Mouse (Mus musculus): Measurements from ENCODE around the gene Gm6096. TPM values are rescaled to one million over a fixed set of nuclear protein-coding genes. Genes with fewer than 3 reads are reported as not detected.

Gene Gm6096
- total and polyA plus RNA-seq, 2 experiments from 2014 or later: not detected

DNA sequence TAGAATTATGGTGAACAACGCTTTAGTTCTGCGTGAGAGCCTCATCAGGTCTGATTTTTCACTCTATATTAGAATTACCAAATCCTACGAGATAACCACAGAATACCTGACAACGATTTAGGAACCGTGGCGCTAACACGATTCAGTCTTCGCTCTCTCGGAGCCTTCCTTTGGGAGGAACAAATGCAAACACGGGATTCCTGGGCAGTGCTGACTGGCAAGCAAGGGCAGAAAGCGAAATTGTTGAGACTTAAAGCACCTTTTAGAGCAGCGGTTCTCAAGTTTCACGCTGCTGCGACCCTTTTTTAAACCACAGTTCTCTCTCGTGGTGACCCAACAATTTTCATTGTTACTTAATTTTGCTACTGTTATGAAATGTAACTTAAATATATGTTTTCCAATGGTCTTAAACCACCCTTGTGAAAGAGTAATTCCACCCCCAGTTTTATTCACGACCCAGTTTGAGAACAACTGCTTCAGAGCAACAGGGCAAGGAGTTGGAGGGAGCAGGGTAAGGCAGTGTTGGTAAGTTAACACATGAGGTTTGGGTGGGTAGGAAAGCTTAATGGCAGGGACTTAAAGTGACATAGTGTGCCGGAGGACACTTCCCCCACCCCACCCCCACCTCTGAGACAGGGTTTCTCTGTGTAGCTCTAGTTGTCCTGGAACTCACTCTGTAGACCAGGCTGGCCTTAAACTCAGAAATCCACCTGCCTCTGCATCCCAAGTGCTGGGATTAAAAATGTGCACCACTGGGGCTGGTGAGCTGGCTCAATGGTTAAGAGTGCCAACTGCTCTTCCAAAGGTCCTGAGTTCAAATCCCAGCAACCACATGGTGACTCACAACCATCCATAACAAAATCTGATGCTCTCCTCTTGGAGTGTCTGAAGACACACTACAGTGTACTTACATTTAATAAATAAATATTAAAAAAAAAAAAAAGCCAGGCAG is 16.0 kb upstream of the Gm6096 start:
- DNase-seq (ENCODE audit: low spot score) (peak; percentile 35), ATAC-seq (no peak)
- Histone ChIP-seq H3K4me2 (ENCODE audit: low read depth, low read length) (peak overlapping the region; percentile 71), H3K4me3 (ENCODE audit: low read length) (peak overlapping the region; percentile 46), H3K4me1 (ENCODE audit: insufficient read depth, low read length) (peaks cover 4% of the 10 kb centered on the region), H3K9me3 (ENCODE audit: low read length) (no peaks in the 10 kb centered on the region), H3K9ac (replicated peaks; ENCODE audit: low read length) (peak overlapping the region; percentile 51), H3K27me3 (ENCODE audit: insufficient read depth, low read length) (no peaks in the 10 kb centered on the region), H3K36me3 (ENCODE audit: insufficient read depth, low read length) (peaks cover 25% of the 10 kb centered on the region), H3K27ac (peak overlapping the region; percentile 87)
- no peak for TF ChIP-seq CTCF (IDR thresholded peaks at IDR 0.05; ENCODE audit: low read depth)
- 1% methylated on average over 17 of the region's 17 CpGs for WGBS

DNA sequence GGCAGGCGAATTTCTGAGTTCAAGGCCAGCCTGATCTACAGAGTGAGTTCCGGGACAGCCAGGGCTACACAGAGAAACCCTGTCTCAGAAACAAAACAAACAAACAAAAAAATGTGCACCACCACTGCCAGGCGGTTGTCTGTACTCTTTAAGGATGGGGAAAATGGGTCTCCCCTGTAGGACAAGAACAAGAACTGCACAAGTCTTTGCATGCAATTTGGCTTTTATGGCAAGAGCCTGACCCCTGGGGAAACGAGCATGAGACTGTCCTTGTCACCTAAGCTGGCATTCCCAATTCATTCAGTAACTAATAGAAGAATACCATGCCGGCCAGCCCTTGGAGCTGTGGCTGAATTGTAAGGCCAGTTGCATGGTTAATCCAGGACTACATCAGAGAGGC is 15.2 kb upstream of the Gm6096 start:
- WGBS: 85% methylated on average over 5 of the region's 5 CpGs
- Histone ChIP-seq H3K4me1 (ENCODE audit: insufficient read depth, low read length) (peaks cover 4% of the 10 kb centered on the region; the same call in 1 of the 2 replicates), H3K36me3 (ENCODE audit: insufficient read depth, low read length) (peaks cover 32% of the 10 kb centered on the region), H3K27me3 (ENCODE audit: insufficient read depth, low read length) (no peaks in the 10 kb centered on the region), H3K9ac (replicated peaks; ENCODE audit: low read length) (no peak overlapping the region), H3K9me3 (ENCODE audit: low read length) (no peaks in the 10 kb centered on the region), H3K27ac (no peak overlapping the region), H3K4me3 (ENCODE audit: low read length) (no peak overlapping the region), H3K4me2 (ENCODE audit: low read depth, low read length) (no peak overlapping the region)
- no peak for TF ChIP-seq CTCF (IDR thresholded peaks at IDR 0.05; ENCODE audit: low read depth)
- no peak for ATAC-seq
- no peak for DNase-seq (ENCODE audit: low spot score)

DNA sequence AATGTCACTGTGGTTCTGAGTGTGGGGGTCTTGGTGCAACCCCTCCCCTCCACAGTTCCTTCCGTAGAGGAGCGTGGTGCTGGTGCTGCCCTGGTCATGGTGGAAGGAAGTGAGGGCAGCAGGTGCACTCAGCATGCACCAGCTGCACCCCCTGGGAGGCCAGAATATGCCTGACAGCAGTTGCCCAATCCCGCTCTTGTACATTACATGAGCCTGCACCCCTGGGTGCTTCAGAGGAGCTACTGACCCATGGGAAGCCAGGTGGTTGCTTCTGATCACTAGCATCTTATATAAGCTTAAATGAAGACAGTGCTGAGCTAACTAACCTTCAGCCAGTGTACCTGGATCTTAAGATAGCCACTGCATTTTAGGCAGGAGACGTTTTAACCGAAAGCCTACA is 12.8 kb upstream of the Gm6096 start:
- ATAC-seq (no peak), DNase-seq (ENCODE audit: low spot score) (no peak)
- H3K36me3 ChIP-seq (ENCODE audit: insufficient read depth, low read length): peaks cover 39% of the 10 kb centered on the region
- no peaks in the 10 kb centered on the region for H3K9me3 ChIP-seq (ENCODE audit: low read length)
- H3K9ac ChIP-seq (replicated peaks; ENCODE audit: low read length): no peak overlapping the region
- peaks cover 4% of the 10 kb centered on the region; the same call in 1 of the 2 replicates for H3K4me1 ChIP-seq (ENCODE audit: insufficient read depth, low read length)
- H3K27ac ChIP-seq: no peak overlapping the region
- no peak overlapping the region for H3K4me3 ChIP-seq (ENCODE audit: low read length)
- no peak for TF ChIP-seq CTCF (IDR thresholded peaks at IDR 0.05; ENCODE audit: low read depth)
- no peaks in the 10 kb centered on the region for H3K27me3 ChIP-seq (ENCODE audit: insufficient read depth, low read length)
- 80% methylated on average over 5 of the region's 5 CpGs for WGBS
- H3K4me2 ChIP-seq (ENCODE audit: low read depth, low read length): no peak overlapping the region

DNA sequence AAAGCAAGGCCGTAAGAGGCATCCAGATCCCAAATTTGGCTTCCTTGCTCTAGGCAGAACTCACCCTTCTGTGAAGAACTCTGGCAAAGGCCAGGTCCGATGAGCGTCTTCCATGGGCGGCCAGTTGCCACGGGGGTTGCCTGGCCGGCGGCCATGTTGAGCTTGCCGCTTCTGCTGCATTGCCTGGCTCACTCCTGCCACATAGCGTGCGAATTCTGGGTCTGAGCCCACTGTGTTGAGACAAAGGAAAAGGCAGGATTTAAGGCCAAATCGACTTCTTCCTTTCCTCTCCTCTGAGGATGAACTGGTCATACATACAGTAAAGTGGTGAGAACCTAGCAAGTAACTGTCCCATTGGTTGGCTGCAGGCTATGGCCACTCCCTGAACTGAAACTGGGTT is 8.7 kb upstream of the Gm6096 start:
- Histone ChIP-seq H3K27me3 (ENCODE audit: insufficient read depth, low read length) (no peaks in the 10 kb centered on the region), H3K9ac (replicated peaks; ENCODE audit: low read length) (no peak overlapping the region), H3K36me3 (ENCODE audit: insufficient read depth, low read length) (peaks cover 60% of the 10 kb centered on the region), H3K9me3 (ENCODE audit: low read length) (no peaks in the 10 kb centered on the region), H3K4me2 (ENCODE audit: low read depth, low read length) (no peak overlapping the region), H3K4me1 (ENCODE audit: insufficient read depth, low read length) (no peaks in the 10 kb centered on the region), H3K27ac (peak overlapping the region; percentile 45; the same call in 1 of the 2 replicates), H3K4me3 (ENCODE audit: low read length) (no peak overlapping the region)
- 75% methylated on average over 11 of the region's 11 CpGs for WGBS
- peak; percentile 44; the same call in 1 of the 2 replicates for ATAC-seq
- peak; percentile 60 for DNase-seq (ENCODE audit: low spot score)
- TF ChIP-seq CTCF (IDR thresholded peaks at IDR 0.05; ENCODE audit: low read depth): no peak

DNA sequence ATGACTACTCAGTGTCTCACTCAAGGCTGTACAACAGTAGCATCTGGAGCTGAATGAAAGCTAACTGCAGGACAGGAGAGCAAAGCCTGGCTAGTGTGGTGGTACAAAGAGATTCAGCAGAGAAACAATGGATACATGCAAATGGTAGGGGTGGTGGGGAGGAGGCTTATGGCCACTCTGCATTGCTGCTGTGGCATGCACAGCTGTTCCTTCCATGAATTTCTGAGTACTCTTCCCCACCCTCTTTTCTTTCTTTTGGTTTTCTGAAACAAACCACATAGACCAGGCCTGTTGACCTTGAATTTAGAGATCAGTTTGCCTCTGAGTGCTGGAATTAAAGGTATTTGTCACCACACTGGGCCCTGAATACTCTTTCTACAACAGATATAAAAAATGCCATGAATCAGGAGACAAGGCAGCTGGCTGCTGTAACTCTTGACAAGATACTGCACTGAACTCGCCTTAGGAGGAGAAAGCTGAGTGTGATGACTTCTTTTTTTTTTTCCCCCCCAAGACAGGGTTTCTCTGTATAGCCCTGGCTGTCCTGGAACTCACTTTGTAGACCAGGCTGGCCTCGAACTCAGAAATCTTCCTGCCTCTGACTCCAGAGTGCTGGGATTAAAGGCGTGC is 3.9 kb upstream of the Gm6096 start:
- Histone ChIP-seq H3K4me1 (ENCODE audit: insufficient read depth, low read length) (no peaks in the 10 kb centered on the region), H3K4me3 (ENCODE audit: low read length) (no peak overlapping the region), H3K9me3 (ENCODE audit: low read length) (no peaks in the 10 kb centered on the region), H3K9ac (replicated peaks; ENCODE audit: low read length) (no peak overlapping the region), H3K36me3 (ENCODE audit: insufficient read depth, low read length) (peaks cover 38% of the 10 kb centered on the region), H3K27ac (no peak overlapping the region), H3K4me2 (ENCODE audit: low read depth, low read length) (no peak overlapping the region), H3K27me3 (ENCODE audit: insufficient read depth, low read length) (no peaks in the 10 kb centered on the region)
- DNase-seq (ENCODE audit: low spot score) (no peak), ATAC-seq (no peak)
- 91% methylated on average over 3 of the region's 3 CpGs for WGBS
- TF ChIP-seq CTCF (IDR thresholded peaks at IDR 0.05; ENCODE audit: low read depth): no peak

DNA sequence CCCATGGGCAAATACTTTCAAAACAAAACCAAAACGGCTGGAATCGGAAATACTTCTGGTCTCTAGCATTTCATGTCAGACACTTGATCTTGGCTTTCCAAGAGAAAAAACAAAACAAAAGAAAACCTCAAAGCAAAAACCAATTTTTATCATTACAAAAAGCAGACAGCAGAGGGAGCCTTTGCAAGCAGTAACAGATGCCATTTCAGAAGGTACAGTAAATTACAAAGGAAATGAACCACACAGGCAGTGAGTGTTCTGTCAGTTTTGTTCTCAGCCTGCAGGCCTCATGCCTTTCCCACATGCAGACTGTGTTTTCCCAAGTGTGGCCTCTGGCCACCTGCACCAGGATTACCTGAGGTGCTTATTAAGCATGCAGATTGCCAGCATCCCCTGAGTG is 1.2 kb downstream of the Gm6096 start:
- Histone ChIP-seq H3K27ac (no peak overlapping the region), H3K4me3 (ENCODE audit: low read length) (no peak overlapping the region), H3K4me1 (ENCODE audit: insufficient read depth, low read length) (no peaks in the 10 kb centered on the region), H3K9ac (replicated peaks; ENCODE audit: low read length) (no peak overlapping the region), H3K4me2 (ENCODE audit: low read depth, low read length) (no peak overlapping the region), H3K36me3 (ENCODE audit: insufficient read depth, low read length) (peaks cover 40% of the 10 kb centered on the region), H3K27me3 (ENCODE audit: insufficient read depth, low read length) (no peaks in the 10 kb centered on the region), H3K9me3 (ENCODE audit: low read length) (no peaks in the 10 kb centered on the region)
- ATAC-seq (0 out of 2 replicates have a peak, but pooled peaks have one; percentile 40), DNase-seq (ENCODE audit: low spot score) (peak; percentile 70)
- peak; percentile 69 for TF ChIP-seq CTCF (IDR thresholded peaks at IDR 0.05; ENCODE audit: low read depth)
- 71% methylated on average over 2 of the region's 2 CpGs for WGBS
